Mouse (Mus musculus) embryonic facial prominence, embryonic 10.5 days (tissue): Measurements from ENCODE around the gene Sp100. TPM values are rescaled to one million over a fixed set of nuclear protein-coding genes. Genes with fewer than 3 reads are reported as not detected.
A peak's percentile ranks its signal among the peaks of the same experiment; 100 is the strongest.
"Not testable (repeated sequence)": the region's sequence is repeated elsewhere in the genome, so short reads cannot be mapped to it uniquely, and the experiment has no call there.

Experiments used
- DNase-seq: peaks from one replicate; pipeline ENCODE4 v3.0.0-alpha.2; 2017; ENCODE audit warnings: low spot score
- H3K27ac ChIP-seq: fragments of 300-500 bp; sonication (generic); replicated peaks from 2 replicates; pipeline ENCODE4 v1.5.1; 2016; ENCODE audit warnings: mild to moderate bottlenecking
- H3K27me3 ChIP-seq: fragments of 300-500 bp; sonication (generic); replicated peaks from 2 replicates; pipeline ENCODE4 v1.6.1; 2016; ENCODE audit warnings: low read depth, mild to moderate bottlenecking; ENCODE audit not compliant: poor library complexity, severe bottlenecking
- H3K36me3 ChIP-seq: fragments of 300-500 bp; sonication (generic); replicated peaks from 2 replicates; pipeline ENCODE4 v1.6.1; 2016; ENCODE audit warnings: mild to moderate bottlenecking, moderate library complexity
- H3K4me1 ChIP-seq: fragments of 300-500 bp; sonication (generic); 2 replicates; pipeline ENCODE4 v1.6.1; 2016
- H3K4me3 ChIP-seq: fragments of 300-500 bp; sonication (generic); 2 replicates; pipeline ENCODE4 v1.5.1; 2016; ENCODE audit warnings: mild to moderate bottlenecking, moderate library complexity
- H3K9me3 ChIP-seq: fragments of 300-500 bp; sonication (generic); 2 replicates; pipeline ENCODE4 v1.6.1; 2016; ENCODE audit warnings: mild to moderate bottlenecking
- WGBS: fragments of 180-500 bp; shearing (Covaris S2); methylation state at CpG from one replicate; pipeline ENCODE4 v1.1.7; 2016; 5-methylcytosine and 5-hydroxymethylcytosine counted together
- polyA plus RNA-seq: library from polyadenylated mRNA; unstranded; fragments of >200 nt; fragmentation: Nextera tagmentation; extraction: Ambion mirVana; gene quantifications from 2 replicates; pipeline ENCODE4 v1.2.1, GENCODE M21; 2016

The Sp100 gene
- polyA plus RNA-seq, 1 experiment from 2014 or later, result 0.34 TPM

DNA sequence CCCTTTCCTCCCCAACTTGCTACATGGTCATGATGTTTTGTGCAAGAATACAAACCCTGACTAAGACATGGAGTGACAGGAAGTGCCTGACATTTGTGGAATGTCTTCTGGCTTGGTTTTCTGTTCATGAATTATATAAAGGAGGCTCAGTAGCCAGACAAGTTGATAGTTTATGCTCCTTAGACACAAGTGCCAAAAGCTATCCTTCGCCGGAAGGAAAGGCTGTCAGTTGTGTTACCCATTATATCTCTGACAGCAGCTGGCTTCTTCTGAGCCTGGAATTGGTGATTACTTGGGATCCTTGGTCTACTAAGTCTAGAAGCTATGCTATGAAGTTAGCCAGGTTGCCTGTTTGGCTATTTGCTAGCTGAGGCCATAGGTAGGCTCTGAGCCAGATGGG, 7.4 kb downstream of the Sp100 start:
- not testable (repeated sequence) for H3K9me3 ChIP-seq, H3K4me1 ChIP-seq, DNase-seq, H3K27me3 ChIP-seq, H3K36me3 ChIP-seq, H3K27ac ChIP-seq, H3K4me3 ChIP-seq
- WGBS, result 96% methylated on average over 2 of the region's 2 CpGs

DNA sequence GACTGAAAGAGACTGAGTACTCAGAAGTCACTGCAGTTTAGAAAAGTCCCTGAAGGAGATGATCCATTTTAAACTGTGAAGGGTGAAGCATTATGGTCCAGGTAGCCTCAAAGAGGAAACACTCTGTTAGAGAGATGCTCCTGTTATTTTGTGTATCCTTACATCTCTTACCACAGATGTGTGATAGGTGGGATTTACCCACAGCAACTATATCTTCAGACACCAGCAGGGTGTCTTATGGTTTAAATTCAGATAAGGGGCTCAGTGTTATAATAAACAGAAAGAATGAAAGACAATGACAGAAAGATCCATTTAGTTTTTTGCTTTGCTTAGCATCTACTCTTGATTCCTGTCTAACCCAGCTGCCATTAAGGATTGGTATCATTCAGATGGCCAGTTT, 14.5 kb downstream of the Sp100 start:
- 0 out of 2 replicates have a peak, but pooled peaks cover 2% of the 10 kb centered on the region for H3K4me1 ChIP-seq

DNA sequence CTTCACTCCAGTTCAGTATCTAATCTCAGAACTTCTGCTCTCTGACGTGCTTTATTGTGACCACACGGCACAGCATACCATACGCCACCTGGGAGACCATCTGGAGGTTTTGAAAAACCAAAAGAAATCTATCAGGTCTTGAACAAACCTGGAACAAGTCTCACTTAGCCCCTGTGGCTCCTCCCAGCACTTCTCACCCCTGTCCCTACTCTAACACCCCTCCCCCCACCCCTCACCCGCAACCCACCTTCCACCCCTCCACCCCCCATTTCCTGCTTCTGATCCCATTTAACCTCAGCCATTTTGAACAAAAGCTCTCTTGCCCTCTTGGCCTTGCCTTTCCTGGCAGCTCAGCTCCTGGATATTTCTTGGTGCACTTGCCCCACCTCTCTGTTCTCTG, 30.4 kb downstream of the Sp100 start:
- no peak overlapping the region for H3K4me3 ChIP-seq
- H3K27me3 ChIP-seq, result no peaks in the 10 kb centered on the region
- peaks cover 7% of the 10 kb centered on the region; the same call in 1 of the 2 replicates for H3K4me1 ChIP-seq
- peak; percentile 53 for DNase-seq
- H3K9me3 ChIP-seq, result no peaks in the 10 kb centered on the region
- 52% methylated on average over 4 of the region's 4 CpGs for WGBS
- H3K27ac ChIP-seq, result no peak overlapping the region
- H3K36me3 ChIP-seq, result no peaks in the 10 kb centered on the region

More for the DNA sequence above, 14.5 kb downstream of the Sp100 start:
- Histone ChIP-seq H3K27me3 (no peaks in the 10 kb centered on the region), H3K27ac (no peak overlapping the region), H3K4me3 (no peak overlapping the region), H3K36me3 (no peaks in the 10 kb centered on the region), H3K9me3 (no peaks in the 10 kb centered on the region)
- no peak for DNase-seq

DNA sequence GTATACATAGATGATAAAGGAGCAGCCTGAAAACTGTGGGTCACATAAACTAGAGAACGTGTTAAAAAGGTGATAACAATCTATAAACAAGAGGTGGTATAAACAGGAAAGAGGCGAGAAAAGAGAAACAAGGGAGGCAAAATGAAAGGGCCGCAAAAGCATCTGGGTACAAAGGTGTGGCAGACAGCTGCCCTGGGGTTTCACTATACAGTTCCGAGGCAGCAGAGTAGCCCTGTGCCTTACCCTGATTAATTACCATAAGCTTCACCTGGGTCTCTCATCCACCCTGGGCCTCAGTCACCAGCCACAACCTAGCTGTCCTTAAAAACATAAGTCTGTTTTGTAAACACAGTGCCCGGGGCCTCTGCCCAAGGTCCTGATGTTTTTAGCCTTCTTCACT, 36.9 kb downstream of the Sp100 start:
- H3K4me3 ChIP-seq, result no peak overlapping the region

DNA sequence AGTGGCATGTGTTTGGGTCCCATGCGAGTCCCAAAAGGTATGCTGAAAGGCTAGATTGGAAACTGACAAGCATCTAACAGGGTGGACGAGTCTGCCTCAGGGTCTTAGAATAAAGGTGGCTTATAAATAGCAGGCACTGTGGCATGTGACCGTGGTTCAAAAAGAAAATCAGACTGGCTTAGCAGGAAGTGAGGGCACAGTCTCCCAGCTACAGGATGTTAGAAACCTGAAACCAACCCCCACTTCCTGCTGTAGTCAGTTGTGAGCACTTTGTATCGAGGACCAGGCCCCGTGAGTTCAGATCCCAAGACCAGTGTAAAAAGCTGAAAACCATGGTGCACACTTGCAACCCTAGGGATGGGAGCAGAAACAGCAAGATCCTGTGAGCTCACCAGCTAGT, 37.6 kb downstream of the Sp100 start:
- Histone ChIP-seq H3K9me3 (no peaks in the 10 kb centered on the region), H3K36me3 (no peaks in the 10 kb centered on the region), H3K27ac (0 out of 2 replicates have a peak overlapping the region, but pooled peaks have one; percentile 3), H3K4me3 (no peak overlapping the region), H3K27me3 (no peaks in the 10 kb centered on the region), H3K4me1 (peaks cover 8% of the 10 kb centered on the region)
- WGBS, result 43% methylated on average over 5 of the region's 5 CpGs
- peak; percentile 18 for DNase-seq

More for the DNA sequence above, 36.9 kb downstream of the Sp100 start:
- no peak for DNase-seq
- Histone ChIP-seq H3K27me3 (no peaks in the 10 kb centered on the region), H3K27ac (no peak overlapping the region), H3K4me1 (peaks cover 8% of the 10 kb centered on the region), H3K36me3 (no peaks in the 10 kb centered on the region), H3K9me3 (no peaks in the 10 kb centered on the region)
- 69% methylated on average over 5 of the region's 5 CpGs for WGBS

DNA sequence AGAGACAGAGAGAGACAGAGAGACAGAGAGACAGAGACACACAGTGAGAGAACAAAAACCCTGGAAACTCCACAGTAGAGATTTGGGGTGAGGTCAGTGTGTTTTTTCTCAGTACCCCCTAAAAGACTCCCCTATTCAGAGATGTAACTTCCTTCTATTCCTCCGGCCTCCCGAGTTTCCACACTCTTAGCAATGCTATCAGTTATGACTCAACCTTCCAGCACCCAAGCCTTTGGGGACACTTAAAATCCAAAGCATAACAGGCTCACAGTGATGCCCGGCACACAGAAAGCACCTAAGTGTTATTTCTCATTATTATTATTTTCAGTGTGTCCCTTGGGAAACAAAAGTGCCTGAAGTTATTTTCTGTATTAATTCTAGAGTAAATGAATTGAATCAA, 40.8 kb downstream of the Sp100 start:
- Histone ChIP-seq H3K9me3 (no peaks in the 10 kb centered on the region), H3K4me3 (no peak overlapping the region), H3K36me3 (no peaks in the 10 kb centered on the region), H3K27me3 (no peaks in the 10 kb centered on the region), H3K27ac (no peak overlapping the region), H3K4me1 (peaks cover 8% of the 10 kb centered on the region)
- DNase-seq, result no peak
- 79% methylated on average over 3 of the region's 3 CpGs for WGBS

DNA sequence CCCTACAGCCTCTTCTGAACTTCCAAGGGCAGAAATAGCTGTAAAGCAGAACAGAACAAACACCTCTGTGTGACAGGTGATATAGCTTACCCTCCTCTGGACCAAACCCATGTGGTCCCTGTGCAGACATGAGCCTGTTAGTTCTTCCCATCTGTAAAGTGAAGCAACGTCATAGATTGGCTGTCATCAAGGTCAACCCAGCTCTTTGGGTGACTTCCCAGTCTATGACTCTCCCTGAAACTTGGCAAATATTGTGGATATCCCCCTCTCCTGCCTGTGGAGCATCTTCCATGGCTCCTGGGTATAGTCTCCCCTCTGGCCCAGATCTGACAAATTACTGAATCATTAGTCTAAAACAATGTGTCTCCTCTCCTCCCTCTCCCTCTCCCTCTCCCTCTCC, 42.5 kb downstream of the Sp100 start:
- no peaks in the 10 kb centered on the region for H3K36me3 ChIP-seq
- no peak for DNase-seq
- H3K27me3 ChIP-seq, result no peaks in the 10 kb centered on the region
- peaks cover 5% of the 10 kb centered on the region for H3K4me1 ChIP-seq
- no peaks in the 10 kb centered on the region for H3K9me3 ChIP-seq
- WGBS, result 58% methylated on average over 1 of the region's 1 CpGs
- H3K4me3 ChIP-seq, result no peak overlapping the region
- H3K27ac ChIP-seq, result no peak overlapping the region

DNA sequence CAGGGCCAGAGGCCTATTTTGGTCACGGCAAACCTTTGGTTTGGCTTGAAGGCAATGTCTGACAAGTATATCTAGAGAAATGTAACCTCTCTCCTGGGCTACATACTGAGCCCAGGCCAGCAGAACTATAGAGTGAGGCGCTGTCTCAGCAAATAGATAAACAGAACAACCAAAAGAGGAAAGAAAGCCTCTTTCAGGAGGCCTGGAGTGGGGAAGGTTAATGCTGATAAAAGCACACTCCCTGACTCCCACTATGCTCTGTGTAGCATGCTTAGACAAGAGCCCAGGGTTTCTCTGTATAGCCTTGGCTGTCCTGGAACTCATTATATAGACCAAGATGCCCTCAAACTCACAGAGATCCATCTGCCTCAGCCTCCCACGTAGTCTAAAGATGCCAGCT, 43.5 kb downstream of the Sp100 start:
- WGBS, result 77% methylated on average over 3 of the region's 3 CpGs
- no peaks in the 10 kb centered on the region for H3K36me3 ChIP-seq
- no peak for DNase-seq
- H3K4me1 ChIP-seq, result no peaks in the 10 kb centered on the region
- no peak overlapping the region for H3K27ac ChIP-seq
- no peak overlapping the region for H3K4me3 ChIP-seq
- no peaks in the 10 kb centered on the region for H3K27me3 ChIP-seq
- H3K9me3 ChIP-seq, result no peaks in the 10 kb centered on the region

DNA sequence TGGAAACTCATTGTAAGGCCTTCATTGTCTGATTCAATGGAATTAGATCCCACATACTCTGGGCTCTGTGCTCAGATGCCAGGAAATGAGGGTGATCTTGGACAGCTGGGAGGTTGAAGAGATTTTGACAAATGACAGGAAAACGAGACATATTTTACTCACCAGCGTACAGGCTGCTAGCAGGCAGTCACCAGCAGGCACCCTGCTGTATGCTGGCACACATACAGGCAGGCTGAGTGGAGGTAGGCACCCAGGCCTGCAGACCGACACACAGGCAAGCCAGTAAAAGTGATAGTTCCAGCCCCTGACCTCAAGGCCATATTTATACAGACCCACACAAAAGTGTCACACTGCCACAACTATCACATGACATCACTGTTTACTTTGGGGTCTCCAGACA, 45.9 kb downstream of the Sp100 start:
- 72% methylated on average over 3 of the region's 3 CpGs for WGBS
- Histone ChIP-seq H3K4me1 (no peaks in the 10 kb centered on the region), H3K27me3 (no peaks in the 10 kb centered on the region), H3K36me3 (no peaks in the 10 kb centered on the region), H3K27ac (no peak overlapping the region), H3K9me3 (no peaks in the 10 kb centered on the region), H3K4me3 (no peak overlapping the region)
- DNase-seq, result no peak

DNA sequence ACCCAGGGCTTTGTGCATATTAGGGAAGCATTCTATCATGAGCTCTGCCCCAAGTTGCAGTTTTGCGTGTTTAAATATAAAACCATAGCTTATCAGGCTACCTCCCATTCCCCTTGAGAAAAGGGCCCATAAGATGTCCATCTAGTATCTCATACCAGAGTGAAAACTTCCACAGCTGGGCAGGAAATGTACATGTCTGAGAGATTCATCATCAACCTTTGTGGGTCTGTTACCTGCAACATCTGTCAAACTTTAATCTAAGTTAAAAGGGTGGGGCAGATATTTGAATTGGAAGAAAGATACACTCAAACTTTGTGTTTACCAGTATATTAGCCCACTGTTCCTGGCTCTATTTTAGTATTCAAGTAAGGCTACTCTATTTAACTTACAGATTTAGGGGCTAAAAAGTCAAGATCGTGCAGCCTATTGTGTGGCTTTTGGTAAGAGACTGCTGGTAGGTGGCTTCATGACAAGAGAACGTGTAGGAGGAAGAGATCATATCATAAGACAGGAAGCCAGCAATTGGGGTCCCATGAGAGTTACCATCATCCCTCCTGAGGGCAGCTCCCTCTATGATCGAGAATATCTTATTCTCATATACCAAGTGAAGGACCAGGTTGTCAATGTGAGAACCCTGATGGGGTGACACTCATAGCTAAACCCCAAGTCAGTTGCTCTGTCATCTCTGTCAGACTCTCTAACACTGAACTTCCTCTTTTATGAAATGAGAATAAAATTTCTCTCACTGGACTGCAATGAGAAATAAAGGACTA, 48.1 kb downstream of the Sp100 start:
- 85% methylated on average over 4 of the region's 4 CpGs for WGBS
- H3K9me3 ChIP-seq, result no peaks in the 10 kb centered on the region
- no peak for DNase-seq
- no peak overlapping the region for H3K4me3 ChIP-seq
- H3K27ac ChIP-seq, result no peak overlapping the region
- H3K27me3 ChIP-seq, result no peaks in the 10 kb centered on the region
- H3K4me1 ChIP-seq, result no peaks in the 10 kb centered on the region
- no peaks in the 10 kb centered on the region for H3K36me3 ChIP-seq

DNA sequence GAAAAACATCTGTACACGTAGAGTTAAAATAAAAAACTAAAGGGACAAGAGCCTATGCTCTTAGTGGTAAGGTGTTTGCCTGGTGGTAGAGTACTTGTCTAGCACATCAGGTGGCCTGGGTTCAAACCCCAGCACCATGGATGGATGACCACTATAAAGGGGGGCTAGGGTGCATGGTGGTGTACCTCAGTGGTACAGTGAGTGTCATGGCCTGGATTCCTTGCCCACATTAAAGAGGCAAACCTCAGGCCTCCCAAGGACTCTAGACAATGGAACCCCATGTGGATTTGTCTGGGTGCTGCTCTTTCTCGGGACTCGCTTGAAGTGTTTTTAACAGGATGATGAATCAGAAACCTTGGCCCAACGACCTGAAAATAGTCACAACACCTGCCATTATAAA, 52.7 kb downstream of the Sp100 start:
- no peaks in the 10 kb centered on the region for H3K36me3 ChIP-seq
- 84% methylated on average over 4 of the region's 4 CpGs for WGBS

DNA sequence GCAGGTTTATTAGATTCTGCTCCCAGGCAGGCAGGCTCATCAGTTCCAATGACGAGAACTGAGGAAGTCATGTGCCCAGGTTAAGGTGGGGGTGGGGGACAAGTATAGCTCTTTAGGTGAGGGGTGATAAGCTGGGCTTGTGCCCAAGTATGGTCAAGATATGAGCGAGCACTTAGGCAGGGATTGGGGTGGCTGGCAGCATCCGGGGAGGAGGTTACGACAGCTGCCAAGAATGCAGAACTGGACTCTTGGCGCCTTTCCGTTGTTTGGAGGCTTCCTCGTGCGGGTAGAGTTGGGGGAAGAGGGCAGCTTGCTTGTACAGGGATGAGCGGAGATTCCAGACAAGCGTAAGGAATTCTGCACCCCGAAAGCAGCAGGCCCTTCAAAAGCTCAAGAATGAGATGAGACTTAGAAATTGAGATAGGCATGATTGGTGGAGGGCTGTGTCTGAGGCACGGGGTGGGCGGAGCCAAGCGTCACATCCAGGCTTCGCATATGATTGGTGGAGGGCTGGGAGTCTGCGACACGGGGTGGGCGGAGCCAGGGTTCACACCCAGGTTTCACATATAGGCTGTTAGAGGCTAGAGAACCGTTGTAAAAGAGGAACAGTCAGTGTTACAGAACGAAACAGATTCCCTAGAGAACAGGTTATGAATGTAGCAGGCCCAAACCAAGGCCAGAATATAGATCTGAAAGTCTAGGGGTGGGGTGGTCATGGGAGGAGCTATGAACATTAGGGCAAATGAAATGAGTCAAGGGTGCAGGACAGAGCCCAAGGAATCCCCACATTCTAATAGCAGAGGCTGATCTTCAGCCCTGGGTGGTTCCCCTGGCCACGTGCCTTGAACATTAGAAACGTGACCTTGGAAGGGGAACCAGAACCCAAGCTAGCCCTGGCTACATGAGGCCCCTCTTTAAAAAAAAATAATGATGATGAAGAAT, 53.7 kb downstream of the Sp100 start:
- peak; percentile 85 for DNase-seq
- 29% methylated on average over 22 of the region's 22 CpGs for WGBS
- no peaks in the 10 kb centered on the region for H3K27me3 ChIP-seq
- H3K27ac ChIP-seq, result peak overlapping the region; percentile 67
- H3K4me3 ChIP-seq, result peak overlapping the region; percentile 54
- no peaks in the 10 kb centered on the region for H3K36me3 ChIP-seq
- H3K9me3 ChIP-seq, result no peaks in the 10 kb centered on the region
- 0 out of 2 replicates have a peak, but pooled peaks cover 6% of the 10 kb centered on the region for H3K4me1 ChIP-seq

More for the DNA sequence above, 52.7 kb downstream of the Sp100 start:
- no peaks in the 10 kb centered on the region for H3K27me3 ChIP-seq
- no peak overlapping the region for H3K4me3 ChIP-seq
- no peak for DNase-seq
- H3K27ac ChIP-seq, result no peak overlapping the region
- H3K9me3 ChIP-seq, result no peaks in the 10 kb centered on the region
- H3K4me1 ChIP-seq, result 0 out of 2 replicates have a peak, but pooled peaks cover 6% of the 10 kb centered on the region
